Mouse (Mus musculus) adrenal gland, postnatal 36 days (tissue): ENCODE measurements around the gene Ddc. TPM values are rescaled to one million over a fixed set of nuclear protein-coding genes. Genes with fewer than 3 reads are reported as not detected.

Experiments used
- DNase-seq, 2 experiments: peaks; one replicate each; pipeline ENCODE4 v3.0.0; 2021; ENCODE audit warnings: mixed read lengths in 1 of 2
- total RNA-seq, 2 experiments: library from RNA; stranded (reverse); gene quantifications; 2 replicates each; pipeline ENCODE4 v1.2.3; 2021

Ddc gene
- total RNA-seq, 2 experiments from 2014 or later = 46.6 to 59.1 TPM

DNA sequence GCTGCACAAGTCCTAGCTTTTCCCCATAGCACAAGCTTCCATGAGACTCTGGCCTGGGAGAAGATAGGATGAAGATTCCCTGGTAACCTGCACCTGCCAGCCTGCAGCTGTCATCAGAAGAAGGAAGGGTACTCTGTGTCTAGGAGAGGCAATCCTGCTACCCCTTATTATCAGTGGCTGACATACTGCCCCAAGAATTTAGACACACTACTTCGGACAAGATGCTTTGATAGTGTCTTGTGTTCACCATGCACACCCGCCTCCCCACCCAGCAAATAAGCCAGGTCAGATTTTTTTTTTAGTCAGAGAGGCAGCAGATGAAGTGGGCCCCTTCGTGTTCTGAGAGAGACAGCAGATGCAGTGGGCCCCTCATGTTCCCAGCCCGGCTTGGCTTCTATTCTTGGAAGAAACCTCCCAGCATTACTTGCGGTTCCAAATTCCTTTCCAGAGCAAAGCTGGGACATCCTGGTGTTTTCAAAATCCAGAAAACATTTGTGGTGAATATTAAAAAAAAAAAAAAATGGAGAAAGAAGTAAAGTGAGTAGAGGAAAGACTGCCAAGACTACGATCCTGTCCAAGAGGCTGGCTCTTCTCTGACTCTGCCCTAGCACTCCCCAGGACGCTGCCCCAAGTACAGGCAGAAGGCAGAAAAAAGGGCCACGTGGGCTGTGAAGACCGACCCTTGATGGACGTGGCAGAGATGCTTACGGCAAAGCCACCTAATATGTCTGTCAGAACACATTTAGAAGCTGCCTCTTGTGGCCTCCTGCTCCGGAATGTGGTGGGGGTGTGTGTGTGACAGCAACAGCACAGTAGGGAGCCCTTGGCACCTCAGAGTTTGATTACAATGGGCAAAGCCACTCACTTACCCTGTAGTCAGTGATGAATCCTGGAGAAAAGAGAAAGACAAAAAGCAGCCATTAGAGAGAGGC lies 73.7 kb downstream of the Ddc start:
- DNase-seq = no peak

- peak; percentile 59 to 61 for DNase-seq
Observed at GRCm38 (mm10) chr11:11822181-11823095, 75.5 kb downstream of the Ddc start.

- DNase-seq = peak in 1 of 2 experiments; percentile 58
Observed at GRCm38 (mm10) chr11:11821387-11821975, 76.5 kb downstream of the Ddc start.

DNA sequence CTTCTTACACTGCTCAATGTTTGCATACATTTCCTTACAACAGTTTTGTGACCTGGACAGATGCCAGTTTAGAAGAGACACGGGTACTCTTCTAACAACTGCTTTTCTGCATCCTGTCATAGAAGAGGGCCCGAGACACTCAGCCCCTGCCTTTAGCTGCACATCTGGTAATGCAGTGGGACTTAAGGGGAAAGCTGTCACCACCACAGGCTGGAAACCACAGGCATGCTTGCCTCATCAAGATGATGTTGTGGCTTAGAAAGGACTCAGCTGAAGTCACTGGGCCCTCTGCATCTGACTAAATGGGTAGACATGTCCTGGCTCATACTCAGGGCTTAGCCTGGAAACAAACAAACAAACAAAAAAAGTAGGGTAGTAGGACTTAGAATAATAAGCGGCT lies 77.2 kb downstream of the Ddc start:
- DNase-seq = no peak

- peak; percentile 69 to 83 for DNase-seq
Observed at GRCm38 (mm10) chr11:11820251-11820650, 77.7 kb downstream of the Ddc start.

GRCm38 (mm10) chr11:11819206-11819605 lies 78.7 kb downstream of the Ddc start:
- no peak for DNase-seq

DNA sequence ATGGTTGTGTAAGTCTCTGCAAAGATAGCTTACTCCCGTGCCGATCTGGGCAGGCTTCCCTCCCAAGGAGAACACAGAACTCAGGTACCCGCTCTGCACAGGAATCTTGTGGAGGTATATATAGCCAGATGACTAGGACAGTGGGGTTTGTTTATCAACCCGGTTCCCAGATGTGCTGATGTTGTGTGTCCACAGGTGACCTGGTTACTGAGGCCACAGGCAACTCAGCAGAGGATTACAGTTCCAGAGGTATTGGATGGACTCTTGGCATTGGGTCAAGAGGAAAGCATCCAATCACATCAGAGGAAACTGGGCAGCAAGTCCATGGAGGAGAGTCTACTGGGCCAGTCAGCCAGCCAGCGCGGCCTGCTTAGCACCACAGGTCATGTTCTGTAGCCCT lies 79.1 kb downstream of the Ddc start:
- DNase-seq = no peak

- DNase-seq = no peak
Observed at GRCm38 (mm10) chr11:11815737-11816136, 82.2 kb downstream of the Ddc start.

DNA sequence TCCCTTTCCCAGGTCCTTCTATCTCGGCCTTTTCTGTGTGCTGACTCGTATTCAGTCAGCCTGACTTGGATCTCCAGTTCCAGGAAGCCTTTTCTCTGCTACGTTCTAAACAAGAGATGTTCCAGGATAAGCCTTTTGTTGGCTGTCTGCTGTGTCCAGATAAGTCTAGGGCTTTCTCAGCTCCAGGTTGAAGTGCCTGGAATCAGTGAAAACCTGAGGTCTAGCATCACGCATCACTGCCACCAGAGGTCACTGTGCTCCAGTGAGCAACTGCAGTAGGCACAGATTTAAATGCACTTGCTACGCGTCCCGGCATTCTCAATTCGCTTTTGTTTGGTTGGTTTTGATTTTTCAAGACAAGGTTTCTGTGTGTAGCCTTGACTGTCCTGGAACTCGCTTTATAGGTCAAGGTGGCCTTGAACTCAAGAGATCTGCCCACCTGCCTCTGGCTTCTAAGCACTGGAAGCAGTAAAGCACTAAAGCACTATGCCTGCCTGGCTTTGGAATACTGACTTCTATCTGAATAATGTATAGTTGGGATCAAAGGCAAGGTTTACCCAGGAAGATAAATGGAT lies 86.0 kb downstream of the Ddc start:
- DNase-seq = peak; percentile 81 to 83

DNA sequence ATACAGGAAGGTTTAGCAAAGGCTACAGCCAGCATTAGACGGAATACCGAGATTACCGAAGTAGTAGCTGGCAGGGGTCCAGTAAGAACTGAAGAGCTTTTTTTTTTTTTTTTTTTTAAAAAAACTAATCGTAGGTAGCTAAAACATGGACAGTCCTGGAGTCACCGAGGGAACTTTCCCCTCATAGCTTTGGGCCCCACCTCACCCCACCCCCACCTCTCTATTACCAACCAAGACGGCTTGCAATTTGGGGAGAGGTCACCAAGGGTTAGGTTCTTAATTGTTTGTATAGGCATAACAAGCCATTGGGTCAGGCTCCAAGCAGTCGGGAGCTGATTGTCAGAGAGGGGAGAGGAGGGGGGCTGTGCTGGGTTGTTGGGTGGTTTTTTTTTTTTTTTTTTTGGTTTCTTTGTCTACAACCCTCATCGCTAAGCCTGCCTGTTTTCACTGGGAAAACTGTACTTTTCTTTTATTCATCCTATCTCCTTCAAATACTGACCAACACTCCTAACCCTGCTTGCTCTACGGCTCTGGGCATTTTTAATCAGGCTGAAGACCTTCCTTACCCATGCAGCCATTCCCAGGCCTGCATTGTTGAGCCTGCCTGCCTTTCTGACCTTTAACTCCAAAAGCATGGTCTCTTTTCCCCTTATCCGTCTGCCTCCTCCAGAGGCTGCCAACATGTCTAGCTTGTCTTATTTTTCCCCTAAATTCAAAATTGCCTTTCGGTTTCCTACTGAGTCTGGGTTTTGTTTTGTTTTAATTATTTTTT lies 88.4 kb downstream of the Ddc start:
- no peak for DNase-seq

- DNase-seq = peak; percentile 97
Observed at GRCm38 (mm10) chr11:11808820-11809403, 89.0 kb downstream of the Ddc start, which contains the start of gene Fignl1. Fignl1 (minus strand) TSS chr11:11808962.

DNA sequence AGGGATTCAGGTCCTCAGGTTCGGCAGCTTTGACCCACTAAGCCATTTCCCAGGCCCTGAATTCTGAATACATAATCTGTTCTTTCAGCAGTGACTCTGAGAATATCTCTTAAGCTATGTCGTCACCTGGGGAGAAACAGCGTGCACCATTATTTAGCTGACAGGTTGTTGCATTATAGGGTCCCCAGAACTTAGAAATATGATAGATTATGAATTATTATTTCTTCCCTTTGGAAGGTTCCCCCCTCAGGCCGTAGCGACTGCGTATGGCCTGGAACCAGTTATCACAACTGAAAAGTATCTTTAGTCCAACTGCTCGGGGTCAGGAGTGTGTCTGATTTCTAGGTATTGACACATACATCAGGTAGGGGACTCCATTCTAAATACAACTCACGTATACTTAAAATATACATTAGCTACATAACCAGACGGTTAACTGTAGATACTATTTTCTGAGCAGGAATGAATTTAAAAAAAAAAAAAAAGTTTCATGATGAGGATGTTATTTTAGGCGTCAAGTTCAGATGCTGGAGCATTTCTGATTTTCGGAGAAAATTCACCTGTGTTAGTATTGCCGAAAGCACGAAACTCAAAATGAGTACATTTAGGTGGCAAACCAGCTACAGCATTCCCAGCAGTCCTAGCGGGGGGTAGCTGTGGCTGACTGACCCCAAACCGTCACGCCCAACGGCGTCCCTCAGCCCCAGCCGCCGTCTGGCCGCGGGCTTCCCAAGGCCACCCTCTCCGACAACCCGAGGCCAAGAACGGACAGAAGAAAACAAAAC lies 89.7 kb downstream of the Ddc start:
- no peak for DNase-seq

GRCm38 (mm10) chr11:11805951-11806350 lies 92.0 kb downstream of the Ddc start:
- peak; percentile 41 to 43 for DNase-seq

- DNase-seq = no peak
Observed at GRCm38 (mm10) chr11:11804421-11804820, 93.5 kb downstream of the Ddc start.

DNA sequence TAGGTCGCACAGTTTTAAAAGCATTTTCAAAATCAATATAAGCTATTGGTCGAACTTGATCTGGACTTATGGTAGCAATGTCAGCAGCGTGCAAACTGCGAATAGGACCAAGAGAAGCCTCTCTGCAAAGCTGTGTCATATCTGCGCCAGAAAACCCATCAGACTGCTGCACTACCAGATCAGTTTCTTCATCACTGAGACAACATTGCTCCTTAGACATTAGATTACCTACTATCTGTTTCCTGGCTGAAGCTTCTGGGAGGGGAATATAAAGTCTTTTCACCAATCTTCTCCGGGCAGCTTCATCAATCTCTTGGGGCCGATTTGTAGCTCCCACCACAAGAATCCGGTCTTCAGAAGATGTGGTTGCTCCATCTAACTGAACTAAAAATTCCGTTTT lies 96.9 kb downstream of the Ddc start:
- DNase-seq = no peak

GRCm38 (mm10) chr11:11800304-11800703 lies 97.6 kb downstream of the Ddc start:
- DNase-seq = no peak

- no peak for DNase-seq
Observed at GRCm38 (mm10) chr11:11798690-11799089, 99.3 kb downstream of the Ddc start.

GRCm38 (mm10) chr11:11794626-11795025 lies 103.3 kb downstream of the Ddc start:
- DNase-seq = no peak

DNA sequence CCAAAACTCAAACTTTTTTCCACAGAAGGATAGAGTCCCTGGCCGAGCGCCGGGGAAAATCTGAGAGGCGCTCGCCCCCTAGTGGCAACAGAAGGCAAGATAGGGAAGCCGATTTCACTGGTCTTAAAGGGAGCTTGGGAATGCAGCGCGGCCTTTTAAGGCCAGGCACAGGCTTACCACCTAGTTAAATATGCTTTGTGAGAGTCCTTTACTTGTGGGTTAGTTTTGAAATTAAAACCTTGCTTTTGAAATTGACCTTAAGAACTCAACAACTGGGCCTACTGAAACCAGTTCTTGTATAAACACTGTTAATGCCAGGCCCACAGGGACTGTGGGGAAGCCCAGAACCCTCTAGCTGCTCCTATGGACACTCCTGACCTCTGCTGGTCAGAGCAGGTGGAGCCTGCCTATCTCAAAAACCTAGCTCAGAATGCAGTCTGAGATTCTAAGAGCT lies 109.4 kb downstream of the Ddc start:
- DNase-seq = peak; percentile 79 to 85

DNA sequence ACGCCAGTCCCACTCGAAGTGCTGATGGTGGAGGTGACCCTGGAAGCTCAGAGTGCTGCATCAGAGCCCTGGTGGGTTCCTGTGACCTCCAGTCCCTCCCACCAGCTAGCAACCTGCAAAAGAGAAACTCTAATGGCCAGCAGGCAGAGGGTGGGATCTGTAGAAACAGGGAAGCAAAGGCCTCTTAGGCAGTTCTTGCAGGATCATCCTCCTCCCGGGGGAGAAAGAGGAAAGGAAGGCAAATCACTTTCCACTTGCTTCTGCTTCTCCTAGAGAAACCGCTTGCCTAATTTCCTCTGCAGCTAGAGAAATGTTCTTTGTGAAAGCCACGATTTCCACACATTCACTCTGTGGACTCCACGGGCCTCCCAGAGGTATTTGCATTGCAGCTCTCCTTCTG lies 112.5 kb downstream of the Ddc start:
- peak in 1 of 2 experiments; percentile 3 for DNase-seq
